Mouse (Mus musculus): ENCODE results near the gene Slc6a4. TPM values are rescaled to one million over a fixed set of nuclear protein-coding genes. Genes with fewer than 3 reads are reported as not detected.
"Not testable (repeated sequence)": the region's sequence is repeated elsewhere in the genome, so short reads cannot be mapped to it uniquely, and the experiment has no call there.

The Slc6a4 gene
- total and polyA plus RNA-seq, 3 experiments = not detected

DNA sequence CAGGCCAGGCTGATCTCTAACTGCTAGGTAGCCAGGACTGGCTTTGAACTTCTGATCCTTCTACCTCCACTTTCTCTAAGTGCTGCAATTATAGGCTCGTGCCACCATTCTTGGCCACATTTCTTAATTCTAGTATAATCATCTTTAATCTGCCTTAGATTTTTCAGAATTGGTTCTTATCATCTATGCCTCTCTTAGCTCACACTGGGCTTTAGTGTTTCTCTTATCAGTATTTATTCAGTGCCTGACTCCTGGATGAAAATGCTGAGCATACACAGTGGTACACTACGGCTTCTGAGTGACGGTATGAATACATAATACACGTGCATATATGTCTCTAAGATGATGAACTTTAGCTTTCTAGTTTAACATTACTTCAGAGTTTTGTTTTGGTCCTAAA lies 70.4 kb downstream of the Slc6a4 start:
- Histone ChIP-seq H3K27ac (ENCODE audit: control insufficient read depth, low read depth, low read length) (no peak overlapping the region), H3K27me3 (ENCODE audit: control insufficient read depth in 1 of 2, insufficient read depth in 2 of 2, low read length in 2 of 2) (no peaks in the 10 kb centered on the region), H3K4me1 (ENCODE audit: control insufficient read depth in 1 of 2, insufficient read depth in 2 of 2, low read length in 2 of 2) (peaks cover 6 to 9% of the 10 kb centered on the region in 2 experiments), H3K4me3 (ENCODE audit: control insufficient read depth in 1 of 2, insufficient read depth in 1 of 2, low read depth in 2 of 2, low read length in 2 of 2) (no peak overlapping the region), H3K9me3 (replicated peaks; ENCODE audit: insufficient read depth, low read length) (no peaks in the 10 kb centered on the region), H3K9ac (ENCODE audit: control insufficient read depth, low read depth, low read length, poor library complexity, severe bottlenecking) (no peak overlapping the region), H3K36me3 (ENCODE audit: control insufficient read depth in 1 of 2, insufficient read depth in 2 of 2, low read length in 2 of 2) (peaks cover 7 to 22% of the 10 kb centered on the region in 2 experiments), H3K79me2 (ENCODE audit: control insufficient read depth, insufficient read depth, low read length, poor library complexity) (peaks cover 17% of the 10 kb centered on the region)
- TF ChIP-seq EP300 (IDR thresholded peaks at IDR 0.05; ENCODE audit: low read depth in 1 of 2, low read length in 2 of 2) = peak in 1 of 2 experiments; percentile 50; a peak in 3 of 4 replicates
- TF ChIP-seq TAL1 (IDR thresholded peaks at IDR 0.05; ENCODE audit: low read length) = peak; percentile 48
- TF ChIP-seq NELFE (IDR thresholded peaks at IDR 0.05; ENCODE audit: low read depth, low read length) = no peak
- no peak for TF ChIP-seq MEF2A (IDR thresholded peaks at IDR 0.05; ENCODE audit: extremely low read depth, insufficient replicate concordance, low read depth, low read length, poor library complexity, severe bottlenecking)
- 0 out of 2 replicates have a peak, but pooled peaks have one; percentile 4 for TF ChIP-seq RCOR1 (IDR thresholded peaks at IDR 0.05; ENCODE audit: low read depth, low read length)
- 0 out of 2 replicates have a peak, but pooled peaks have one; percentile 37 for TF ChIP-seq MXI1 (IDR thresholded peaks at IDR 0.05; ENCODE audit: low read depth, low read length)
- TF ChIP-seq TCF12 (IDR thresholded peaks at IDR 0.05; ENCODE audit: low read depth, low read length) = peak; percentile 52; the same call in 1 of the 2 replicates
- TF ChIP-seq GATA1 (IDR thresholded peaks at IDR 0.05; ENCODE audit: low read depth, low read length) = peak; percentile 61
- DNase-seq (ENCODE audit: low read depth, low spot score) = peak; percentile 34

DNA sequence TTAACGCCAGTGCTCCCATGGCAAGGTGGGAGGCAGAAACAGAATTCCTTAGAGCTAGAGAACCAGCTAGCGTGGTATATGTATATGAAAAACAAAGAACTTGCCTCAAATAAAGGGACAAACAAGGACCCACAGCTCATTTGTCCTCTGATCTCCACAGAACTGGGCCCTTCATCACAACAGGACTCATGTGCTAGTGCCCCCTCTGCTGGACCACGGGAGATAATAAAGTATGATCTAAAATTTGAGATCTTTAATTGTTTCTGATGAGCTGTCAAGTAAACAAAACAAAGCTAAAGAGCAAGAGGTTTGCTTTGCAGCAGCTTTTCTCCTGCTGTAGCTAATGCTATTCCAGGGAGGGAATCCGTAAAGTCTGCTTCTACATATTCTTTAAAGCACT lies 72.3 kb downstream of the Slc6a4 start:
- Histone ChIP-seq H3K27me3 (ENCODE audit: control insufficient read depth in 1 of 2, insufficient read depth in 2 of 2, low read length in 2 of 2) (no peaks in the 10 kb centered on the region), H3K9me3 (replicated peaks; ENCODE audit: insufficient read depth, low read length) (no peaks in the 10 kb centered on the region), H3K36me3 (ENCODE audit: control insufficient read depth in 1 of 2, insufficient read depth in 2 of 2, low read length in 2 of 2) (peaks cover 10 to 13% of the 10 kb centered on the region in 2 experiments), H3K9ac (ENCODE audit: control insufficient read depth, low read depth, low read length, poor library complexity, severe bottlenecking) (no peak overlapping the region), H3K4me1 (ENCODE audit: control insufficient read depth in 1 of 2, insufficient read depth in 2 of 2, low read length in 2 of 2) (peaks cover 5 to 6% of the 10 kb centered on the region in 2 experiments), H3K79me2 (ENCODE audit: control insufficient read depth, insufficient read depth, low read length, poor library complexity) (peaks cover 13% of the 10 kb centered on the region), H3K4me3 (ENCODE audit: control insufficient read depth in 1 of 2, insufficient read depth in 1 of 2, low read depth in 2 of 2, low read length in 2 of 2) (no peak overlapping the region), H3K27ac (ENCODE audit: control insufficient read depth, low read depth, low read length) (no peak overlapping the region)
- peak; percentile 59 for DNase-seq (ENCODE audit: low read depth, low spot score)
- TF ChIP-seq EP300 (IDR thresholded peaks at IDR 0.05; ENCODE audit: low read depth in 1 of 2, low read length in 2 of 2) (no peak), ZMIZ1 (IDR thresholded peaks at IDR 0.05; ENCODE audit: low read depth, low read length) (no peak), NELFE (IDR thresholded peaks at IDR 0.05; ENCODE audit: low read depth, low read length) (no peak), ZC3H11A (IDR thresholded peaks at IDR 0.05; ENCODE audit: low read depth, low read length) (0 out of 2 replicates have a peak, but pooled peaks have one; percentile 18), SMC3 (IDR thresholded peaks at IDR 0.05; ENCODE audit: low read depth, low read length) (peak; percentile 58), CHD1 (IDR thresholded peaks at IDR 0.05; ENCODE audit: low read depth, low read length) (no peak), NRF1 (IDR thresholded peaks at IDR 0.05; ENCODE audit: insufficient read depth, low read depth, low read length, poor library complexity, severe bottlenecking) (no peak), RAD21 (IDR thresholded peaks at IDR 0.05; ENCODE audit: low read depth, low read length) (peak; percentile 40), CTCF (IDR thresholded peaks at IDR 0.05 in 2 of 3, conservative IDR thresholded peaks at IDR 0.05 in 1 of 3; ENCODE audit: control insufficient read depth in 1 of 3, insufficient read depth in 1 of 3, low read depth in 2 of 3, low read length in 3 of 3, poor library complexity in 1 of 3, severe bottlenecking in 1 of 3) (peak; percentile 35 to 59 (median 52)), ZKSCAN1 (IDR thresholded peaks at IDR 0.05; ENCODE audit: low read depth, low read length) (no peak), POLR2A (IDR thresholded peaks at IDR 0.05; ENCODE audit: control insufficient read depth in 1 of 2, insufficient read depth in 1 of 2, low read depth in 1 of 2, low read length in 2 of 2, poor library complexity in 1 of 2) (no peak), ELF1 (IDR thresholded peaks at IDR 0.05; ENCODE audit: low read depth, low read length) (no peak), ZNF384 (IDR thresholded peaks at IDR 0.05; ENCODE audit: low read depth, low read length) (no peak), USF2 (IDR thresholded peaks at IDR 0.05; ENCODE audit: borderline replicate concordance in 1 of 2, insufficient read depth in 1 of 2, low read depth in 1 of 2, low read length in 2 of 2) (no peak), JUND (IDR thresholded peaks at IDR 0.05; ENCODE audit: low read depth, low read length) (no peak), MYC (IDR thresholded peaks at IDR 0.05; ENCODE audit: low read depth, low read length) (no peak)

DNA sequence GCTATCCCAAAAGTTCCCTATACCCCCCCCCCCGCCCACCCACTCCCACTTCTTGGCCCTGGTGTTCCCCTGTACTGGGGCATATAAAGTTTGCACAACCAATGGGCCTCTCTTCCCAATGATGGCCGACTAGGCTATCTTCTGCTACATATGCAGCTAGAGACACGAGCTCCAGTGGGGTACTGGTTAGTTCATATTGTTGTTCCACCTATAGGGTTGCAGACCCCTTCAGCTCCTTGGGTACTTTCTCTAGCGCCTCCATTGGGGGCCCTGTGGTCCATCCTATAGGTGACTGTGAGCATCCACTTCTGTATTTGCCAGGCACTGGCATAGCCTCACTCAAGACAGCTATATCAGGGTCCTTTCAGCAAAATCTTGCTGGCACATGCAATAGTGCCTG lies 78.9 kb downstream of the Slc6a4 start:
- H3K36me3 ChIP-seq (ENCODE audit: control insufficient read depth in 1 of 2, insufficient read depth in 2 of 2, low read length in 2 of 2); H3K9me3 ChIP-seq (replicated peaks; ENCODE audit: insufficient read depth, low read length); H3K27ac ChIP-seq (ENCODE audit: control insufficient read depth, low read depth, low read length); H3K27me3 ChIP-seq (ENCODE audit: control insufficient read depth in 1 of 2, insufficient read depth in 2 of 2, low read length in 2 of 2); H3K4me1 ChIP-seq (ENCODE audit: control insufficient read depth in 1 of 2, insufficient read depth in 2 of 2, low read length in 2 of 2); DNase-seq (ENCODE audit: low read depth, low spot score): not testable (repeated sequence)
- Histone ChIP-seq H3K9ac (ENCODE audit: control insufficient read depth, low read depth, low read length, poor library complexity, severe bottlenecking) (peak overlapping the region; percentile 84), H3K79me2 (ENCODE audit: control insufficient read depth, insufficient read depth, low read length, poor library complexity) (peaks cover 15% of the 10 kb centered on the region), H3K4me3 (ENCODE audit: control insufficient read depth in 1 of 2, insufficient read depth in 1 of 2, low read depth in 2 of 2, low read length in 2 of 2) (peak overlapping the region; percentile 64 to 74)
